Mouse (Mus musculus) ES-Bruce4 (cell line): ENCODE data around the gene Nxph3. TPM values are rescaled to one million over a fixed set of nuclear protein-coding genes. Genes with fewer than 3 reads are reported as not detected.

Source experiments
- H3K27ac ChIP-seq: 2 replicates; pipeline ENCODE4 v1.5.1; 2012; ENCODE audit warnings: low read length, inconsistent platforms; ENCODE audit not compliant: insufficient read depth
- H3K27me3 ChIP-seq: 2 replicates; pipeline ENCODE4 v1.6.1; 2012; ENCODE audit warnings: mild to moderate bottlenecking, low read length, inconsistent platforms; ENCODE audit not compliant: control insufficient read depth, poor library complexity, insufficient read depth, severe bottlenecking
- H3K36me3 ChIP-seq: 2 replicates; pipeline ENCODE4 v1.6.1; 2012; ENCODE audit warnings: inconsistent platforms, mild to moderate bottlenecking, low read length, moderate library complexity; ENCODE audit not compliant: control insufficient read depth, poor library complexity, insufficient read depth, severe bottlenecking
- H3K4me1 ChIP-seq: one replicate; pipeline ENCODE4 v1.8.1; 2011; ENCODE audit warnings: low read length; ENCODE audit not compliant: control insufficient read depth, insufficient read depth
- H3K4me3 ChIP-seq: 2 replicates; pipeline ENCODE4 v1.5.1; 2011; ENCODE audit warnings: low read depth, mild to moderate bottlenecking, low read length
- H3K9ac ChIP-seq: 2 replicates; pipeline ENCODE4 v1.6.1; 2012; ENCODE audit warnings: low read depth, mild to moderate bottlenecking, inconsistent platforms; ENCODE audit not compliant: poor library complexity, severe bottlenecking
- H3K9me3 ChIP-seq: replicated peaks from 2 replicates; pipeline ENCODE4 v1.6.1; 2012; ENCODE audit warnings: mild to moderate bottlenecking, low read length, inconsistent platforms; ENCODE audit not compliant: control insufficient read depth, poor library complexity, insufficient read depth, severe bottlenecking
- CTCF ChIP-seq: IDR thresholded peaks from one replicate; pipeline ENCODE4 v1.8.1; 2011; ENCODE audit warnings: low read depth, low read length
- EP300 ChIP-seq: IDR thresholded peaks from 2 replicates; pipeline ENCODE4 v1.6.1; 2011; ENCODE audit warnings: low read depth, low read length; ENCODE audit not compliant: insufficient read depth
- POLR2A ChIP-seq: IDR thresholded peaks from one replicate; pipeline ENCODE4 v1.8.1; 2011; ENCODE audit warnings: low read length; ENCODE audit not compliant: insufficient read depth
- polyA plus RNA-seq: library from polyadenylated mRNA; stranded (reverse); fragments of >200 nt; gene quantifications from 2 replicates; pipeline ENCODE4 v1.2.4, GENCODE M21; 2011; ENCODE audit warnings: low read depth; ENCODE audit not compliant: missing spikeins, insufficient read depth, insufficient read length

The Nxph3 gene
- polyA plus RNA-seq, 1 experiment, result 0.85 TPM

GRCm38 (mm10) chr11:95555279-95555678, 40.9 kb upstream of the Nxph3 start:
- H3K27ac ChIP-seq, result no peak overlapping the region
- H3K36me3 ChIP-seq, result no peaks in the 10 kb centered on the region
- H3K9me3 ChIP-seq, result no peaks in the 10 kb centered on the region
- H3K4me1 ChIP-seq, result no peaks in the 10 kb centered on the region
- no peaks in the 10 kb centered on the region for H3K27me3 ChIP-seq
- H3K4me3 ChIP-seq, result no peak overlapping the region
- TF ChIP-seq CTCF, result no peak
- TF ChIP-seq EP300, result no peak
- TF ChIP-seq POLR2A, result no peak
- 0 out of 2 replicates have a peak overlapping the region, but pooled peaks have one; percentile 28 for H3K9ac ChIP-seq

- Histone ChIP-seq H3K4me1 (peaks cover 6% of the 10 kb centered on the region), H3K36me3 (no peaks in the 10 kb centered on the region), H3K27me3 (no peaks in the 10 kb centered on the region), H3K4me3 (no peak overlapping the region), H3K27ac (no peak overlapping the region), H3K9me3 (no peaks in the 10 kb centered on the region), H3K9ac (no peak overlapping the region)
- no peak for TF ChIP-seq EP300
- TF ChIP-seq CTCF, result no peak
- TF ChIP-seq POLR2A, result no peak
Measured at GRCm38 (mm10) chr11:95550301-95551021, 36.1 kb upstream of the Nxph3 start.

- peaks cover 19% of the 10 kb centered on the region for H3K4me1 ChIP-seq
- no peaks in the 10 kb centered on the region for H3K9me3 ChIP-seq
- H3K9ac ChIP-seq, result peak overlapping the region; percentile 6; the same call in 1 of the 2 replicates
- H3K27me3 ChIP-seq, result no peaks in the 10 kb centered on the region
- peak; percentile 69; the same call in 1 of the 2 replicates for TF ChIP-seq EP300
- no peak for TF ChIP-seq POLR2A
- H3K4me3 ChIP-seq, result no peak overlapping the region
- H3K36me3 ChIP-seq, result no peaks in the 10 kb centered on the region
- H3K27ac ChIP-seq, result peak overlapping the region; percentile 86
Measured at GRCm38 (mm10) chr11:95546021-95546782, 31.8 kb upstream of the Nxph3 start.

GRCm38 (mm10) chr11:95544546-95545327, 30.4 kb upstream of the Nxph3 start:
- H3K4me3 ChIP-seq, result no peak overlapping the region
- peak overlapping the region; percentile 6; the same call in 1 of the 2 replicates for H3K9ac ChIP-seq
- no peaks in the 10 kb centered on the region for H3K36me3 ChIP-seq
- TF ChIP-seq CTCF (no peak), POLR2A (no peak), EP300 (peak; percentile 84)
- H3K27ac ChIP-seq, result peak overlapping the region; percentile 43
- H3K4me1 ChIP-seq, result peaks cover 19% of the 10 kb centered on the region
- H3K9me3 ChIP-seq, result no peaks in the 10 kb centered on the region
- no peaks in the 10 kb centered on the region for H3K27me3 ChIP-seq

- Histone ChIP-seq H3K27ac (peak overlapping the region; percentile 55), H3K4me3 (no peak overlapping the region)
- TF ChIP-seq CTCF, result no peak
- 0 out of 2 replicates have a peak, but pooled peaks have one; percentile 2 for TF ChIP-seq EP300
- no peak for TF ChIP-seq POLR2A
Measured at GRCm38 (mm10) chr11:95540637-95541385, 26.4 kb upstream of the Nxph3 start.

More at GRCm38 (mm10) chr11:95540637-95541385, 26.4 kb upstream of the Nxph3 start:
- no peak overlapping the region for H3K9ac ChIP-seq
- no peaks in the 10 kb centered on the region for H3K27me3 ChIP-seq
- H3K9me3 ChIP-seq, result no peaks in the 10 kb centered on the region
- H3K36me3 ChIP-seq, result no peaks in the 10 kb centered on the region
- peaks cover 16% of the 10 kb centered on the region for H3K4me1 ChIP-seq
